Mouse (Mus musculus) midbrain, embryonic 13.5 days (tissue): ENCODE measurements around the gene Anxa4. TPM values are rescaled to one million over a fixed set of nuclear protein-coding genes. Genes with fewer than 3 reads are reported as not detected.

Experiments
- ATAC-seq: fragments of 200-750 bp; cut with Nextera tagmentation; 2 replicates; pipeline ENCODE4 v1.8.0; 2017; ENCODE audit warnings: mild to moderate bottlenecking, moderate TSS enrichment, moderate library complexity
- H3K27ac ChIP-seq: fragments of 300-500 bp; sonication (generic); 2 replicates; pipeline ENCODE4 v1.5.1; 2015; ENCODE audit warnings: inconsistent platforms, mild to moderate bottlenecking, moderate library complexity
- H3K27me3 ChIP-seq: fragments of 300-500 bp; sonication (generic); 2 replicates; pipeline ENCODE4 v1.6.1; 2015; ENCODE audit warnings: mild to moderate bottlenecking, inconsistent platforms
- H3K36me3 ChIP-seq: fragments of 300-500 bp; sonication (generic); 2 replicates; pipeline ENCODE4 v1.6.1; 2015; ENCODE audit warnings: mild to moderate bottlenecking, inconsistent platforms
- H3K4me1 ChIP-seq: fragments of 300-500 bp; sonication (generic); replicated peaks from 2 replicates; pipeline ENCODE4 v1.6.1; 2015; ENCODE audit warnings: inconsistent platforms
- H3K4me2 ChIP-seq: fragments of 300-500 bp; sonication (generic); replicated peaks from 2 replicates; pipeline ENCODE4 v1.6.1; 2015; ENCODE audit warnings: moderate library complexity, mild to moderate bottlenecking, inconsistent platforms
- H3K4me3 ChIP-seq: fragments of 300-500 bp; sonication (generic); replicated peaks from 2 replicates; pipeline ENCODE4 v1.5.1; 2015; ENCODE audit warnings: mild to moderate bottlenecking, inconsistent platforms
- H3K9ac ChIP-seq: fragments of 300-500 bp; sonication (generic); replicated peaks from 2 replicates; pipeline ENCODE4 v1.6.1; 2015; ENCODE audit warnings: mild to moderate bottlenecking, inconsistent platforms
- H3K9me3 ChIP-seq: fragments of 300-500 bp; sonication (generic); 2 replicates; pipeline ENCODE4 v1.6.1; 2016; ENCODE audit warnings: mild to moderate bottlenecking, inconsistent platforms
- WGBS: fragments of 180-500 bp; shearing (Covaris S2); methylation state at CpG from one replicate; pipeline ENCODE4 v1.1.7; 2015; 5-methylcytosine and 5-hydroxymethylcytosine counted together
- polyA plus RNA-seq: library from polyadenylated mRNA; unstranded; fragments of >200 nt; fragmentation: Nextera tagmentation; extraction: Ambion mirVana; gene quantifications from 2 replicates; pipeline ENCODE4 v1.2.1, GENCODE M21; 2015

The Anxa4 gene
- polyA plus RNA-seq, 1 experiment from 2014 or later: 3.4 TPM

GRCm38 (mm10) chr6:86736830-86737229 lies 56.6 kb downstream of the Anxa4 start:
- no peak overlapping the region for H3K4me2 ChIP-seq
- H3K36me3 ChIP-seq: no peaks in the 10 kb centered on the region
- no peaks in the 10 kb centered on the region for H3K27me3 ChIP-seq
- 86% methylated on average over 6 of the region's 6 CpGs for WGBS
- no peak for ATAC-seq
- no peak overlapping the region for H3K4me3 ChIP-seq
- H3K27ac ChIP-seq: no peak overlapping the region
- H3K9me3 ChIP-seq: no peaks in the 10 kb centered on the region
- H3K4me1 ChIP-seq: peaks cover 14% of the 10 kb centered on the region
- H3K9ac ChIP-seq: no peak overlapping the region

GRCm38 (mm10) chr6:86736313-86736712 lies 57.1 kb downstream of the Anxa4 start:
- H3K4me1 ChIP-seq: peaks cover 18% of the 10 kb centered on the region
- WGBS: 91% methylated on average over 4 of the region's 4 CpGs
- no peaks in the 10 kb centered on the region for H3K27me3 ChIP-seq
- H3K9me3 ChIP-seq: no peaks in the 10 kb centered on the region
- no peak overlapping the region for H3K27ac ChIP-seq
- H3K4me3 ChIP-seq: no peak overlapping the region
- ATAC-seq: no peak
- no peak overlapping the region; the same call in 1 of the 2 replicates for H3K9ac ChIP-seq
- H3K4me2 ChIP-seq: no peak overlapping the region
- no peaks in the 10 kb centered on the region for H3K36me3 ChIP-seq

- WGBS: under 1% methylated on average over 57 of the region's 59 CpGs
- Histone ChIP-seq H3K27ac (peak within 1 kb of the TSS; percentile 96), H3K9ac (peak within 1 kb of the TSS; percentile 97), H3K36me3 (no peaks in the 10 kb centered on the region), H3K27me3 (no peaks in the 10 kb centered on the region), H3K9me3 (no peaks in the 10 kb centered on the region), H3K4me1 (peaks cover 34% of the 10 kb centered on the region), H3K4me3 (peak within 1 kb of the TSS; percentile 98), H3K4me2 (peak within 1 kb of the TSS; percentile 84)
- ATAC-seq: peak; percentile 95
These were observed 60.1 kb downstream of the Anxa4 start, which contains the start of gene Gmcl1 for GRCm38 (mm10) chr6:86733183-86733876. TSS of gene Gmcl1 (minus strand) at chr6:86733383.

- no peaks in the 10 kb centered on the region for H3K27me3 ChIP-seq
- peak overlapping the region; percentile 97 for H3K9ac ChIP-seq
- H3K36me3 ChIP-seq: 0 out of 2 replicates have a peak, but pooled peaks cover 1% of the 10 kb centered on the region
- H3K9me3 ChIP-seq: no peaks in the 10 kb centered on the region
- H3K4me2 ChIP-seq: peak overlapping the region; percentile 84
- H3K27ac ChIP-seq: peak overlapping the region; percentile 96
- H3K4me3 ChIP-seq: peak overlapping the region; percentile 98
- peak; percentile 72 for ATAC-seq
- peaks cover 34% of the 10 kb centered on the region for H3K4me1 ChIP-seq
- under 1% methylated on average over 62 of the region's 62 CpGs for WGBS
These were observed 60.9 kb downstream of the Anxa4 start for GRCm38 (mm10) chr6:86732276-86733173.

GRCm38 (mm10) chr6:86728711-86729110 lies 64.7 kb downstream of the Anxa4 start:
- Histone ChIP-seq H3K27ac (no peak overlapping the region), H3K4me3 (no peak overlapping the region), H3K9me3 (no peaks in the 10 kb centered on the region), H3K27me3 (no peaks in the 10 kb centered on the region), H3K9ac (no peak overlapping the region), H3K4me1 (peaks cover 27% of the 10 kb centered on the region), H3K4me2 (no peak overlapping the region), H3K36me3 (peaks cover 17% of the 10 kb centered on the region; the same call in 1 of the 2 replicates)
- no peak for ATAC-seq
- 95% methylated on average over 5 of the region's 5 CpGs for WGBS

GRCm38 (mm10) chr6:86721977-86722376 lies 71.4 kb downstream of the Anxa4 start:
- Histone ChIP-seq H3K9ac (no peak overlapping the region), H3K27me3 (no peaks in the 10 kb centered on the region), H3K36me3 (peaks cover 55% of the 10 kb centered on the region), H3K9me3 (no peaks in the 10 kb centered on the region), H3K4me1 (no peaks in the 10 kb centered on the region), H3K4me2 (no peak overlapping the region), H3K27ac (no peak overlapping the region), H3K4me3 (no peak overlapping the region)
- 81% methylated on average over 3 of the region's 3 CpGs for whole genome bisulfite sequencing
- no peak for ATAC-seq

- H3K4me3 ChIP-seq: no peak overlapping the region
- no peak overlapping the region for H3K4me2 ChIP-seq
- H3K9ac ChIP-seq: no peak overlapping the region
- H3K9me3 ChIP-seq: no peaks in the 10 kb centered on the region
- peaks cover 71% of the 10 kb centered on the region for H3K36me3 ChIP-seq
- no peaks in the 10 kb centered on the region for H3K27me3 ChIP-seq
- no peaks in the 10 kb centered on the region for H3K4me1 ChIP-seq
- 91% methylated on average over 4 of the region's 4 CpGs for WGBS
- H3K27ac ChIP-seq: no peak overlapping the region
- ATAC-seq: no peak
These were observed 85.2 kb downstream of the Anxa4 start for GRCm38 (mm10) chr6:86708072-86708774.

GRCm38 (mm10) chr6:86702577-86702976 lies 90.8 kb downstream of the Anxa4 start:
- Histone ChIP-seq H3K4me3 (no peak overlapping the region), H3K4me1 (no peaks in the 10 kb centered on the region), H3K9me3 (no peaks in the 10 kb centered on the region), H3K36me3 (peaks cover 91% of the 10 kb centered on the region), H3K27me3 (no peaks in the 10 kb centered on the region), H3K27ac (no peak overlapping the region), H3K4me2 (no peak overlapping the region), H3K9ac (no peak overlapping the region)
- WGBS: 95% methylated on average over 9 of the region's 9 CpGs
- no peak for ATAC-seq

GRCm38 (mm10) chr6:86697903-86698302 lies 95.5 kb downstream of the Anxa4 start:
- no peaks in the 10 kb centered on the region for H3K4me1 ChIP-seq
- ATAC-seq: no peak
- H3K9me3 ChIP-seq: no peaks in the 10 kb centered on the region
- peaks cover 84% of the 10 kb centered on the region for H3K36me3 ChIP-seq
- H3K4me3 ChIP-seq: no peak overlapping the region
- H3K4me2 ChIP-seq: no peak overlapping the region
- no peak overlapping the region for H3K9ac ChIP-seq
- no peak overlapping the region for H3K27ac ChIP-seq
- WGBS: 84% methylated on average over 6 of the region's 6 CpGs
- no peaks in the 10 kb centered on the region for H3K27me3 ChIP-seq

- no peak overlapping the region for H3K9ac ChIP-seq
- H3K4me2 ChIP-seq: no peak overlapping the region
- no peak overlapping the region for H3K4me3 ChIP-seq
- 85% methylated on average over 10 of the region's 10 CpGs for WGBS
- no peak overlapping the region for H3K27ac ChIP-seq
- no peaks in the 10 kb centered on the region for H3K27me3 ChIP-seq
- no peaks in the 10 kb centered on the region for H3K9me3 ChIP-seq
- H3K36me3 ChIP-seq: peaks cover 77% of the 10 kb centered on the region
- H3K4me1 ChIP-seq: no peaks in the 10 kb centered on the region
- ATAC-seq: no peak
These were observed 97.2 kb downstream of the Anxa4 start for GRCm38 (mm10) chr6:86696213-86696612.

GRCm38 (mm10) chr6:86694465-86694864 lies 98.9 kb downstream of the Anxa4 start:
- H3K4me2 ChIP-seq: no peak overlapping the region
- peaks cover 76% of the 10 kb centered on the region for H3K36me3 ChIP-seq
- H3K4me3 ChIP-seq: no peak overlapping the region
- no peak overlapping the region for H3K9ac ChIP-seq
- no peaks in the 10 kb centered on the region for H3K9me3 ChIP-seq
- H3K4me1 ChIP-seq: no peaks in the 10 kb centered on the region
- no peaks in the 10 kb centered on the region for H3K27me3 ChIP-seq
- ATAC-seq: no peak
- no peak overlapping the region for H3K27ac ChIP-seq

GRCm38 (mm10) chr6:86689671-86690070 lies 103.7 kb downstream of the Anxa4 start:
- Histone ChIP-seq H3K4me3 (no peak overlapping the region), H3K4me1 (peaks cover 3% of the 10 kb centered on the region; the same call in 1 of the 2 replicates), H3K9me3 (no peaks in the 10 kb centered on the region), H3K9ac (no peak overlapping the region), H3K4me2 (no peak overlapping the region), H3K27ac (no peak overlapping the region), H3K27me3 (no peaks in the 10 kb centered on the region), H3K36me3 (peaks cover 54% of the 10 kb centered on the region)
- ATAC-seq: no peak
- WGBS: 93% methylated on average over 3 of the region's 3 CpGs
